Mouse (Mus musculus) thymus, postnatal 10 days (tissue): Measurements from ENCODE around the gene Nrxn2.

Experiments
- DNase-seq, 2 experiments: peaks; one replicate each; pipeline ENCODE4 v3.0.0; 2021; ENCODE audit warnings: low spot score in 2 of 2

The Nrxn2 gene

DNA sequence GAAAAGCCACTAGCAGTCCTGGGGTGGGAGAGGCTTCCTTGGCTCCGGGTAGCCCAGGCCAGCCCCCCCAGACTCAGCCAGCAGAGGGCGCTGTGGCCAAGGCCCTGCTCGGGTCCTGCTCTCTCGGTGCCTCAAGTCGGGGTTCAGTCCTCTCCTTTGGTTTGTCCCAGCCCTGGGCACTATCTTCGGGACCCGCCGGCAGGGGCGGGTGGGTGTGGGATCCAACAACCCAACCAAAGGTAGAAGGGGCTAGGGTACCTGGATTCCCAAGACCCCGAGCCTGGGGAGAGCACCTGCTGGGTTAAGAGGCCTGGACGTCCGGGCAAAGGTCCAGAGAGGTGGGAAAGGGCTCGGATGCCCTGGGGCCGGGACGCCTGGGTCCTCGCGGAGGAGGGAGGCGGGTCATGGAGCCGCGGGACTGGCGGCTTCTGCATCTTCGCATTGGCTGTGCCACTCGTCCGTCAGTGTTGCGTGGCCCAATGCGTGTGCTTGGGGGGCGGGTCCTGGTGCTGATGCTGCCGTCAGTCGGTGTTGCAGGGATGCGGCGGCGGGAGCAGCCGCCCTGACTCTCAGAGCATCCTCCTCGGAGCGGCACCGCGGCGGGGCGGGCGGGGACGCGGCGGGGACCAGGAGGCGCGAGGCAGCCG is at the start of gene Nrxn2:
Gene Nrxn2, plus strand, starts transcription at position 499 of the 647 bp plus-strand sequence.
- peak; percentile 70 to 87 for DNase-seq

DNA sequence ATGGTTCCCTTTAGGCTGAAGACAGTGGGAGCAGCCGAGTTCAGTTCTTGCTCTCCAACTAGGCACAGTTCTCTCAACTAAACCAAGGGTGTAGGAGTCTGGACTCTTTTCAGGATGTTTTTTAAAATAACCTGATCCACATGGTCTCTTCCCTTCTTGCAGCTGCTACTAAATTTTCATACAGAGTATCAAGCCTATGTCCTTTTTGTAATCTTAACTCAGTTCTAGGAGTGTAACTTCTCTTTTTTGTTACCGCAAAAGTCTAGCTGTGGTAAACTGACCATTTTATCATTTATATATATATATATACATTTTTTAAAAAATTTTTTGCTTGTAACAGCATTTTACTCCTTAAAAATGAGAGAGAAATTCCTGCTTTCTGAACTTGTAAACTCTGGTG is 48.4 kb upstream of the Nrxn2 start:
- no peak for DNase-seq

DNA sequence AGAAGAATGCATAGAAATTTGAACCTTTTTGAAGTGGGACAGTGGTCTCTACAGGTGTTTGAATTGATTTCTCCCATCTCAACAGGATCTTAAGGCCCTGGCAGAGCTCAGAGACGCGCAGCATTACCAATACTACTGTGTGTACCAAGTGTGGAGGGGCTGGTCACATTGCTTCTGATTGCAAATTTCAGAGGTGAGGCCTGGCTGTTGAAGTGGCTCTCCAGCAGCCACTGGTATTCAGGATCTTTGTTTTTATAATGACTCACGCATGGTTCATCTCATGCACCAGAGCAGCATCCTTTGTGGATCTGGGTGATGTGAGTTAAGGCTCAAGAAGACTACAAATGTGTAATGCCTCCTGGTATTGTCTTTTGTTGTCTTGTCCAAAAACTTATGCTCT is 46.1 kb upstream of the Nrxn2 start:
- no peak for DNase-seq

DNA sequence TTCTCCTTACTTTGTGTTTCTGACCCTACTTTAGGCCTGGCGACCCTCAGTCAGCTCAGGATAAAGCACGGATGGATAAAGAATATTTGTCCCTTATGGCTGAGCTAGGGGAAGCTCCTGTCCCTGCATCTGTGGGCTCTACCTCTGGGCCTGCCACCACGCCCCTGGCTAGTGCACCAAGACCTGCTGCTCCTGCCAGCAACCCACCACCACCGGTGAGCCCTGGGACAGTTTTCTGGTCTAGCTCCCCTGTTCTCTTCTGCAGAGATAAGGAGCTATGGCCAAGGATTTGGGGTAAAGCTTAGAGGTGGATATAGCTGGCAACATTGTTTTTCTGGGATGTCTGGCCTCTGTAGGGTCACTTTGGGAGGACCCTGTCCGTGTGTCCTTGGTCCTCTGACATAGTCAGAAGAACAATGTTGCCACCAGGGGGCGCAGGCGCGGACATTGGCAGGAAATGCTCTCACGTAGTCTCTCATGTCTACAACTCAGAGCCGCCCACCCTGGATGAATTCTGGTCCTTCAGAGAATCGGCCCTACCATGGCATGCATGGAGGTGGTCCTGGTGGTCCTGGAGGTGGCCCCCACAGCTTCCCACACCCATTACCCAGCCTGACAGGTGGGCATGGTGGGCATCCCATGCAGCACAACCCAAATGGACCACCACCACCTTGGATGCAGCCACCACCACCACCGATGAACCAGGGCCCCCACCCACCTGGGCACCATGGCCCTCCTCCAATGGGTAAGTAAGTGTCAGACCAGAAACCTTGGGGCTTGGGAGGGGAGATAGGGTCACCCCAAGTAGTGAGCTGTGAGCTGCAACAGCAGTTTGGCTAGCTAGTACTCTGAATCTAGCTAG is 44.8 kb upstream of the Nrxn2 start:
- DNase-seq = peak; percentile 73 to 92

DNA sequence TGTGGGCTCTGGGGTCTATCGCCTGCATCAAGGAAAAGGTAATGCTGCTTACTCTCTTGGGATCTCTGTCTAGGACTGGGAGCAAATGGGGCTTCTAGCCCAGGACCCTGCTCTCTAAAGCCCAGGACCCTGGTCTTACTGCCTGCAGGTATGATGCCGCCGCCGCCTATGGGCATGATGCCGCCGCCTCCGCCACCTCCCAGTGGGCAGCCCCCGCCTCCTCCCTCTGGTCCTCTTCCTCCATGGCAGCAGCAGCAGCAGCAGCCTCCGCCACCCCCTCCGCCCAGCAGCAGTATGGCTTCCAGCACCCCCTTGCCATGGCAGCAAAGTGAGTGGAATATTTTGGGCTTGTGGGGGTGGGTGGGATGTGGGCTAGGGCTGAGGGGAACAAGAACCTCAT is 44.0 kb upstream of the Nrxn2 start:
- no peak for DNase-seq

DNA sequence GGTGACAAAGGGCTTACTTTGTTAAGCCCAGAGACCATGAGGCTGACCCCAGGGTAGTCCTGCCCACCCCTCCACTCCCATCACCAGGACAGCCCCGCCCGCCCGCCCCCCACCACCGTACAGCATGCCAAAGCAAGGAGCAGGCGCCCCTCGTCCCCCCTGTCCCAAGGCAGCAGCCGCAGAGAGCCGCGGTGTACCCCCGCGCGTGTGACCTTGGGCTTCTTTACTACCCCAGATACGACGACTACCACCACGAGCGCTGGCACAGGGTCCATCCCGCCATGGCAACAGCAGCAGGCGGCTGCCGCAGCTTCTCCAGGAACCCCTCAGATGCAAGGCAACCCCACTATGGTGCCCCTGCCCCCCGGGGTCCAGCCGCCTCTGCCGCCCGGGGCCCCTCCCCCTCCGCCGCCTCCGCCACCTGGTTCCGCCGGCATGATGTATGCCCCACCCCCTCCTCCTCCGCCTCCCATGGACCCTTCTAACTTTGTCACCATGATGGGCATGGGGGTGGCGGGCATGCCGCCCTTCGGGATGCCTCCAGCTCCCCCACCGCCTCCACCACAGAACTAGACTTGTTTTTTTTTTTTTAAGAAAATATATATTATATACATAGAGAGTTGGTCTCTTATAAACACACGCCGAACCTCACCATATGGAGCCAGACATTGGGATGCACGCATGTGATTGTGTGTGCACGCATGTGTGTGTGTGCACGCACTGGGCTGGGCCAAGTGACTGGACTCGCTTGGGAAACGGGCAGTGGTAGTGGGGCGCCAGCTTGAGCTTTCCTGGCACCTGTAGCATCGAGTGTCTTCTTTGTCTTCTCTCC is 42.9 kb upstream of the Nrxn2 start:
- no peak for DNase-seq

DNA sequence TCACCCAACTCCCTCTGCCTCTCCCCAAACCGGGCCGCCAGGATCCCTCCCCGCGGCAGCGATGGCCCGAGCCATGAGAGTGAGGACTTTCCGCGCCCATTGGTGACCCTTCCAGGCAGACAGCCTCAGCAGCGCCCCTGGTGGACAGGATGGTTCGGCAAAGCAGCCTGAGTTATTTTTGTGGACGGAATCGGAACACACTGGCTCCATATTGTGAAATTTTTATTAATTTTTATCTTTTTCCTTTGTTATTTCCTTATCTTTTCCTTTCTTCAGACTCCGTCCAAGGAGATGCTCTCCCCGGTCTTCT is 42.3 kb upstream of the Nrxn2 start:
- DNase-seq = peak in 1 of 2 experiments; percentile 44

DNA sequence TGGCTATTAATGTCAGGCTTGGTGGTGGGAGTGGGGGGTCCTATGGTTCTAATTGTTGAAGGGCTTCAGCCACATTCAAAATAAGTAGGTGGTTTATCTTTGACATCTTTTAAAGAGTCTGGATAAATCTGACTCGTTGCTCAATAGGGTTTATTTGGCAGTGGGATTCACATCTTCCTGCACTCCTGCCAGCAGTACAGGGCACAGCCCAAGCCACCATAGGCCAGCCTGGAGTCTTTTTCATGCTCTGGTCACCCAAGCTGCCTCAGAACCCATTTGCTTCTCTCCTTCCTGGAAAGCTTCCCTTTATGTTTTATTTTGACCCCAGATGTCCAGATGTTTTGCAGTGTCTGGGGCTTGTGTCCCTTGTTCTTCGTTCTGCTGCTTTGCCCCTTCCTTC is 41.9 kb upstream of the Nrxn2 start:
- no peak for DNase-seq

DNA sequence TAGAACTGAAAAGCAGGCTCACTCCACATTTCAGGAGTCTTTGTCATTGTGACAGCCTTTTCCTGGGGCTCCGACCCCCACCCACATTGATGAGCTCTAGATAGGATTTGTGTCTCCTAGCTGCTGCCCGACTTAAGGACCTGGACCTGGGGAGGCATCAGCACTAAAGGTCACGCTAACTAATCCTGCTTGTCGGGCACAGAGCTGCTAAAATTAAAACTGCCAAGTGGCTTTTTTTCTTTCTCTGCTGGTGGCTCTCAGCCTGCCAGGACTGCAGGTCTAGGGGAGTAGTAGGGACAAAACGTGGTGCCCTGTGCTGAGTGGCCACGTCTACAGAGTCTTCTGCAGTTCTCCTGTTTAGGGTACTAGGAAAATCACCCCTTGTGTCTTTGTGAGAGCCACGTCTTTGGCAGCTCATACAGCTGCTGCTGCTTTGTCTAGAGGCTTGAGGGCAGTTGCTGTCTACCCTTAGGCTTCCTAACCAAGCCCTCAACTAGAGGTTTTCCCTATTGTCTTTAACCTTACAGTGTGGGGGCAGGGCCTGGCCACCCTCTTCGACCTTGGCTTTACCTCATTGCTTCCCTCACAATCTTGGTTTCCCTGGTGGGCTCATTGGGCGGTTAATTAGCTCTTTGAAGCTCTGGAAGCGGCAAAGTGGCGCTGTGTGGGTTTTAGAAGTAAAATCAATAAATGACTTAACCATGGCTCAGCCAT is 41.0 kb upstream of the Nrxn2 start:
- DNase-seq = no peak

DNA sequence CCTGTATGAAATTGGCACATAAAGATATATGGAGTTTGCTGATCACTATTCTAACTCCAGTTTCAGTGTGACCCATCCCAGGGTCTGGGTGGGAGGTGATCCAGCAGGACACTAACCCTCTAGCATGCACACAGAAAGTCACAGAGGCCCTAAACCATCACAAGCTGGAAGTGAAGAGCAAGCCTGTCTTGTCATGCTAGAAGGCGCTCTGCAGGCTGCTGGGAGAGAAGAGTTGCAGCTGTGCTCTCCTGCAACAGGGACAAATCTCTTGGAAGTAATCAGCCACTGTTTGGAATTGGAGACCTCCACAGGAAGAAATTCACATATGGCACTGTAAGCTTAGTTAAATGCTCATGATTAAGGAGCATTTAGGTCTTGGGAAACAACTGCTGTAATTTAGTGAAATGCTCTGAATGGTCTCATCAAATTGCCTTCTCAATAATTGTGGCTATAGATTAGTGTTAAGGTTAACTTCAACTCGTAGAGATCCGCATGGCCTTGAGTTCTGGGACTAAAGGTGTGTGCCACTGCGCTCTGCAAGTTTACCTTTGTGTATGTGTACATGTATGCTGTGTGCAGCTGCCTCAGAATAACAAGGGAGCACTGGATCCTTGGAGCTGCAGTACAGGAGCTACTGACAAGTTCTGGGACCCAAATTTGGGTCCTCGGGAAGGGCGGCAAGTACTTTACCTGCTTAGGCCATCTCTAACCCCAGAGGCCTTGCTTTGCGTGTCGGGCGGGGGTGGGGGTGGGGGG is 37.9 kb upstream of the Nrxn2 start:
- no peak for DNase-seq

DNA sequence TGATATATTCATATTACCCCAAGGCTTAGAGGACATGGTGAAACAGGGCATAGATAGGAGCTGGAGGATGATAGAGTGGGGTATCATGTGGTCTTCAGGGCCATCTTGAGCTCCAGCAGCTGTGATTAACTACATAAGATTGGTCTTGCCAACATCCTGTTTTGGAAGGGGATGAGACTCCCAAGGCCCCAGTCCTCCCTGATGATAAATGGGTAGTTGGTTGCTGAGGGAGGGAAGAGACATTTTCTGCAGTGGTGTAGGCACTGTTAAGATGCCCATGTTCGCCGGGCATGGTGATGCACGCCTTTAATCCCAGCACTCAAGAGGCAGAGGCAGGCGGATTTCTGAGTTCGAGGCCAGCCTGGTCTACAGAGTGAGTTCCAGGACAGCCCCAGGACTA is 37.3 kb upstream of the Nrxn2 start:
- DNase-seq = no peak

DNA sequence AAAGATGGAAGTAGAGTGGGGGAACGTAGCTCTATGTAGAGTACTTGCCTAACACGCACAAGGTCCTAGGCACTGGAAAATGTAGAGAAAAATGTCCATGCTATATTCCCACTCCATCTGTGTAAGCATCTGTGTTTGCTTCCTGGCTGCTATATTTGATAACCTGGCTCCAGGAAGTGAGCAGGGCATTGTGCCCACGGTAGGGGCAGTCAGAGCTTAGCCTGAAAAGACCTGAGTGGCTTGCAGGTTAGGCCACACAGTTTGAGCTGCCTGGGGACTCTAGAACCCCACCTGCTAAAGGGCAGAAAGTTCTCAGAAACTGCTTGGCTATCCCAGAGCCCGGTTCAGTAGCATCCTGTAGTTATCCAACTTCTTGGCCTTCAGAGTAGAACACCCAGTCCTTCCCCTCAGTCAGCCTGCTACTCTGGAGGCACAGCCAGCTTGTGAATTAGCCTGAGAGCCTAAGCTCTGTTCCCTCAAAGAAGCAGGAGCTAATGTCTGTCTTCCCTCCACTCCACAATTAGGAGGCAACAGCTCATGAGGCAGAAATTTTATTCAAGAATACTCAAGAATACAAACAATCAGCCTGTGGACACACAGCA is 36.1 kb upstream of the Nrxn2 start:
- no peak for DNase-seq

DNA sequence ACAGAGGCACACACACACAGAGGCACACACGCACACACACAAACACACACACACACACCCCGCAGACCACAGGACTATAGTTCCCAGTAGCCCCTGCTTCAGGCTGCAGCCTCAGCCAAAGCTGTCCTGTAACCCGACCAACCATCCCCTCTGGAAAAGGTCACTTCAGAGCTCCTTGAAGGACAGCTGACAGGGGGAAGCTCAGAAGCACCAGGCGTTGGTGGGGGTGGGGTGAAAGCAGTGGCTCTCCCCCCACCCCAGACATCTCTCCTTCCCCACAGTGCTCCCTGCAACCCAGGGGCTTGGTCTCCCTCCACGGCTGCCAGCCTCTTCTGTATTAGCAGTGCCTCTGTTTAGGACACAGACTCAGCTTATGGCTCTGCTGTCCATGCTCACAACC is 35.1 kb upstream of the Nrxn2 start:
- no peak for DNase-seq

DNA sequence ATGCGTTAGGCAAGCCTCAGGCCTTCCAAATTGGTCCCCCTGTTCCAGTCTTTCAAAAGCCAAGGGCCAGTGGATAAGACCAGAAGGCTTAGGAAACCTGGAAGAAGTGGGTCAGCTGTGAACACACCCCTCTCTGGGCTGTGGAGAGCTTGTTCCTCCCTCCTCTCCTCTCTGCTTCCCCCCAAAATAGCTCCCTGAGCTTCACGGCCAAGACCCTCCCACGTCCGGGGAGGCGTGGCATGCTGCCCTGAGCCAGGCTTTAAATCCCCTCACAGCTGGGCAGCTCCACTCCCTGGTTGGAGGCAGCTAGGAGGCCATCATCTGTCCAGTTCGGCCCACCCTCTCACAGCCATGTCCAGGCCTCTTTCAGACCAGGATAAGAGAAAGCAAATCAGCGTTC is 34.4 kb upstream of the Nrxn2 start, which contains the start of gene Pygm:
Gene Pygm, plus strand, starts transcription at position 272 of the 400 bp plus-strand sequence.
- DNase-seq = no peak

DNA sequence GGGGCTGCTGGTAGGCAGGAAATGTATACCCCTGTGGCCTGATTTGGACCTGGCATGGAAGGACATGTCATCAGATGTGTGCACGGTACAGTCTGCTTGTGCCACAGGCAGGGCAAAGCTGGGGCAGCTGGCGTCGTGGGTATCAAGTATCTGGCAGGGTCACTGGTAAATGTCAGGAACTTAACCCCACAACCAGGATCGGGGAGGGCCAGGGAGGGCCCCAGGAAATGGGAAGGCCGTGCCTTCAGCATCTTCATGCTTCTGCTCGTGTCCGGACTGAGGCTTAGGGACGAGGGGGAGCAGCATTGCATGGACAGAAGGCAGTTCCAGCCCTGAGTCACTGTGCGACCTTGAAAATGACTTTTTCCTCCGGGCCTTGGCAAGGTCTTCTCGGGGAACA is 33.6 kb upstream of the Nrxn2 start:
- no peak for DNase-seq

DNA sequence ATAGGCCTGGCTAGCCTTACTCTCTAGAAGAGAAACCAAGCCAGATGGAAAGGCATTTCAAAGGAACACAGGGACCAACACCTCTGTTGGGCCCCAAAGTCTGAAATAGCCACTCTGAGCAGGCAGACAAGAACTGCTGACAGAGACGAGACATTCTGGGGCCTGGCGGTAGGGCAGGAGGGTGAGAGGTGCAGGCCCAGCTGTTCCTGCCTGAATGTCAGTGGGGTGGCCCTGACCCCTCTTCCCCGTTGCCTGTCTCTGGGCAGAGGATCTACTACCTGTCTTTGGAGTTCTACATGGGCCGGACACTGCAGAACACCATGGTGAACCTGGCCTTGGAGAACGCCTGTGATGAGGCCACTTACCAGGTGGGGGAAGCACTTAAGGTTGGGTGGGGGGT is 33.1 kb upstream of the Nrxn2 start:
- no peak for DNase-seq

DNA sequence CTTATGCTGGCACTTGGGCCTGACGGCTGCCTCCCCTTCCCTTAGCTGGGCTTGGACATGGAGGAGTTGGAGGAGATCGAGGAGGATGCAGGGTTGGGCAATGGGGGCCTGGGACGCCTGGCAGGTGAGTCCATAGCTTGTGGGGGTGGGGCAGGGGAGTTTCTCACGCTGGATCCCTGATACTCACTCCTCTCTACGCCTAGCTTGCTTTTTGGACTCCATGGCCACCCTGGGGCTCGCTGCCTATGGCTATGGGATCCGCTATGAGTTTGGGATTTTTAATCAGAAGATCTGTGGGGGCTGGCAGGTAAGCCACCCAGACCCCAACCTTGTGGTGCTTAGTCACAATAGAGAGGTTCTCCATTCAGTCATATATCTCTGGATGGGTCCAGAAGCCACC is 32.7 kb upstream of the Nrxn2 start:
- no peak for DNase-seq

DNA sequence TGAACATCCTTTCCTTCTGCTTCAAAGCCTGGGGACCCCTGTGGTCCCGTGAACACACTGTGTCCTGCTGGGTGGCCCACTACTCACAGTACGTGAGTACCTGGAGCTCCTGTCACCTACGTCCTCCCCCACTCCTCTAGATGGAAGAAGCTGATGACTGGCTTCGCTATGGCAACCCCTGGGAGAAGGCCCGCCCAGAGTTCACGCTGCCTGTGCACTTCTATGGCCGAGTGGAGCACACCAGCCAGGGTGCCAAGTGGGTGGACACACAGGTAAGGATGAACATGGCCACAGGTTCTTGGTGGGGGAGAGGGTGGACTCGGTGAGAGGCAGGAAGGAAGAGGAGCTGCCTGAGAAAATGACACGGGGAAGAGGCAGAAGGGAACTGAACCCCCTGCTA is 32.3 kb upstream of the Nrxn2 start:
- no peak for DNase-seq

DNA sequence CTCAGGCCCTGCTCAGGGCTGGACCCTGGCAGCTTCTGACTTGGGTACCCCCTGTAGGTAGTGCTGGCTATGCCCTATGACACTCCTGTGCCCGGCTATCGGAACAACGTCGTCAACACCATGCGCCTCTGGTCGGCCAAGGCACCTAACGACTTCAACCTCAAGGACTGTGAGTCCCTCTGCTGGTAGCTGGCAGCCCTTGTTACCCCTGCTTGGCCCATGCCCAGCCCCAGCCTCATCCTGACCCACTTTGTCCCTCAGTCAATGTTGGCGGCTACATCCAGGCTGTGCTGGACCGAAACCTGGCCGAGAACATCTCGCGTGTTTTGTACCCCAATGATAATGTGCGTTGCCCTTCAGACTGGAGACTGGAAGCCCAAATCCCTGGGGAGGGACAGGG is 30.5 kb upstream of the Nrxn2 start:
- no peak for DNase-seq

DNA sequence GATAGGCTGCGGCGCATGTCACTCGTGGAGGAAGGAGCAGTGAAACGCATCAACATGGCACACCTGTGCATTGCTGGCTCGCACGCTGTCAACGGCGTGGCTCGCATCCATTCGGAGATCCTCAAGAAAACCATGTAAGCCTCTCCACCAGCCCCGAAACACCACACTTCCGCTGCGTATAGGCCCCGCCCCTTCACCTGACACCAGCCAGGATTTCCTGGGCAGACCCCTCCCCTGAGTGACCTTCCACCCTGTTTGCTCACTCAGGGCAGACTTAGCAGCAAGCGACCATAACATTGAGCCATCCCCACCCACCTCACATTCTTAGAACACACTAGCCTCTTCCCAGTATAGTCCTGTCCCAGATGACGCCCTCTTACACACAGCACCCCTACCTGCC is 28.7 kb upstream of the Nrxn2 start:
- DNase-seq = peak; percentile 60 to 67

DNA sequence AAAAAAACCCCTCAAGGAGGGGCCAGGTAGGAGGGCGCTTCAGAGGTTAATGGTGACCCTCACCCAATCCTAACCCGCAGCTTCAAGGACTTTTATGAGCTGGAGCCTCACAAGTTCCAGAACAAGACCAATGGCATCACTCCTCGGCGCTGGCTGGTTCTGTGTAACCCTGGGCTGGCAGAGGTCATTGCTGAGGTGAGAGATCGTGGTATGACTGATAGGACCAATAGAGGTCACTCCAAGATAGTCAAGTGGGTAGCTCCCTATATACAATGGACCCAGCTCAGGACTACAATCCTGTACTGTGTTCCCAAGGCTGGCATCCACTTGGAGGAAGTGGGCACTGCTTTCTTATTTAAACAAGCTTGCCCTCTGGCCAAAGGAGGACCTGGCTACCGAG is 28.3 kb upstream of the Nrxn2 start:
- DNase-seq = no peak
